Mouse (Mus musculus): ENCODE measurements around the gene Asic2.

Gene Asic2

GRCm38 (mm10) chr11:81461748-81462147 is 506.5 kb downstream of the Asic2 start:
- DNase-seq (ENCODE audit: low read depth, low spot score) = no peak

GRCm38 (mm10) chr11:81454921-81455320 is 513.3 kb downstream of the Asic2 start:
- no peak for DNase-seq (ENCODE audit: low read depth, low spot score)

- no peak for DNase-seq (ENCODE audit: low read depth, low spot score)
These were observed 514.1 kb downstream of the Asic2 start for GRCm38 (mm10) chr11:81454111-81454510.

- DNase-seq (ENCODE audit: low read depth, low spot score) = no peak
These were observed 519.0 kb downstream of the Asic2 start for GRCm38 (mm10) chr11:81449271-81449705.

- DNase-seq (ENCODE audit: low read depth, low spot score) = no peak
These were observed 521.9 kb downstream of the Asic2 start for GRCm38 (mm10) chr11:81446347-81446746.

GRCm38 (mm10) chr11:81426857-81427256 is 541.4 kb downstream of the Asic2 start:
- DNase-seq (ENCODE audit: low read depth, low spot score) = no peak

- no peak for DNase-seq (ENCODE audit: low read depth, low spot score)
These were observed 549.1 kb downstream of the Asic2 start for GRCm38 (mm10) chr11:81419112-81419511.

- no peak for DNase-seq (ENCODE audit: low read depth, low spot score)
These were observed 550.2 kb downstream of the Asic2 start for GRCm38 (mm10) chr11:81418027-81418426.

GRCm38 (mm10) chr11:81416319-81416718 is 551.9 kb downstream of the Asic2 start:
- no peak for DNase-seq (ENCODE audit: low read depth, low spot score)

GRCm38 (mm10) chr11:81414596-81414995 is 553.7 kb downstream of the Asic2 start:
- DNase-seq (ENCODE audit: low read depth, low spot score) = no peak

- DNase-seq (ENCODE audit: low read depth, low spot score) = no peak
These were observed 557.0 kb downstream of the Asic2 start for GRCm38 (mm10) chr11:81411251-81411650.

GRCm38 (mm10) chr11:81405951-81406350 is 562.3 kb downstream of the Asic2 start:
- no peak for DNase-seq (ENCODE audit: low read depth, low spot score)

GRCm38 (mm10) chr11:81402263-81402662 is 566.0 kb downstream of the Asic2 start:
- DNase-seq (ENCODE audit: low read depth, low spot score) = no peak

GRCm38 (mm10) chr11:81392855-81393254 is 575.4 kb downstream of the Asic2 start:
- no peak for DNase-seq (ENCODE audit: low read depth, low spot score)

GRCm38 (mm10) chr11:81386185-81386584 is 582.1 kb downstream of the Asic2 start:
- no peak for DNase-seq (ENCODE audit: low read depth, low spot score)

GRCm38 (mm10) chr11:81385547-81385946 is 582.7 kb downstream of the Asic2 start:
- DNase-seq (ENCODE audit: low read depth, low spot score) = no peak

GRCm38 (mm10) chr11:81374841-81375240 is 593.4 kb downstream of the Asic2 start:
- DNase-seq (ENCODE audit: low read depth, low spot score) = no peak

- DNase-seq (ENCODE audit: low read depth, low spot score) = no peak
These were observed 594.1 kb downstream of the Asic2 start for GRCm38 (mm10) chr11:81374003-81374710.

GRCm38 (mm10) chr11:81371545-81371944 is 596.7 kb downstream of the Asic2 start:
- no peak for DNase-seq (ENCODE audit: low read depth, low spot score)

GRCm38 (mm10) chr11:81370426-81370810 is 597.8 kb downstream of the Asic2 start:
- DNase-seq (ENCODE audit: low read depth, low spot score) = peak; percentile 6

- DNase-seq (ENCODE audit: low read depth, low spot score) = no peak
These were observed 598.5 kb downstream of the Asic2 start for GRCm38 (mm10) chr11:81369497-81370425.

- DNase-seq (ENCODE audit: low read depth, low spot score) = no peak
These were observed 603.8 kb downstream of the Asic2 start for GRCm38 (mm10) chr11:81364442-81364841.

- no peak for DNase-seq (ENCODE audit: low read depth, low spot score)
These were observed 605.8 kb downstream of the Asic2 start for GRCm38 (mm10) chr11:81362461-81362860.

Data from CD4-positive helper T cell, adult 2 months (primary cell).